Mouse (Mus musculus) heart, adult 10 weeks (tissue): ENCODE measurements around the gene Olfr291. TPM values are rescaled to one million over a fixed set of nuclear protein-coding genes. Genes with fewer than 3 reads are reported as not detected.

ENCODE experiments used
- polyA plus RNA-seq: library from polyadenylated mRNA; stranded (reverse); fragments of 350-450 nt; fragmentation: Illumina TruSeq; extraction: RNeasy Lipid Tissue Mini Kit (QIAGEN cat#74804); gene quantifications from one replicate; pipeline ENCODE4 v1.2.3, GENCODE M21; 2014; ENCODE audit warnings: low read depth, low replicate concordance

Olfr291 gene
- not detected for polyA plus RNA-seq

GRCm38 (mm10) chr7:84853253-84853652, at the start of gene Olfr291:
TSS of gene Olfr291 (plus strand) at chr7:84853553.

Other genes starting within 250 kb of the Olfr291 start
- 21.3 TPM for gene Fah, start 246.8 kb upstream of the Olfr291 start, polyA plus RNA-seq
- gene Zfand6, start 163.6 kb upstream of the Olfr291 start, polyA plus RNA-seq = 115 TPM
- not detected for gene Vmn2r65, start 110.6 kb downstream of the Olfr291 start, polyA plus RNA-seq
- not detected for gene Vmn2r66, start 158.7 kb downstream of the Olfr291 start, polyA plus RNA-seq